Mouse (Mus musculus): ENCODE measurements around the gene Caprin1.

DNA sequence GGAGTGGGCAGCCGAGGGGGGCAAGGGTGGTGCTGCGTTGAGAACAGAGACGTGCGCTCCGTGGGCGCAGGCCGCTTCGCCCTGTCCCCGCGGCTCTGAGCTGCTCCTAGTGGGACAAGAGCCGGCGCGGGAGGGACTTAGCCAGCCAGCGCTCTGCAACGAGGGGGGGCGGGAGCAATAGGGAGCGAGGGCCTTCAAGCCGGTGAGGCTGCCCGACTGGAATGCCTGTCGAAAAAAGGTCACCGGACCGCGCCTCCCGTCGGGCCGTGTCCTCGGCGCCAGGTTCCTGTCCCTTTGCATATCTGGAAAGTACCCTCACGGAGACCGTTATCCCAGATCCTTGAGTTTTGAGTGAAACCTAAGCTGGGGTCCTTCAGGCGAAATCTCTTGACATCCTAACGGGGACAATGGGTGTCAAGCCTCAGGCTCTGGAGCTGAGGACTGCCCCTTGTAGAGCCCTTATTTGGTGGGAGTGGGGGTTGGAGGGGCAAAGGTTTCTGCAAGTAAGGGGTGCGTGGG is at the start of gene Caprin1:
- TF ChIP-seq POLR2A (IDR thresholded peaks at IDR 0.05; ENCODE audit: insufficient read depth, low read depth, low read length) (peak; percentile 92), CTCF (IDR thresholded peaks at IDR 0.05) (no peak), EP300 (IDR thresholded peaks at IDR 0.05; ENCODE audit: insufficient read depth, low read depth, low read length) (peak; percentile 71; the same call in 1 of the 2 replicates)

All from heart, adult 2 months (tissue).